Mouse (Mus musculus) liver, postnatal 0 days (tissue): ENCODE results near the gene Gm10024.

Experiments used
- CTCF ChIP-seq: sonication (generic); IDR thresholded peaks from 2 replicates; pipeline ENCODE4 v1.5.1; 2016; ENCODE audit warnings: antibody characterized with exemption, low read depth
- EP300 ChIP-seq: IDR thresholded peaks from 2 replicates; pipeline ENCODE4 v1.6.1; 2016; ENCODE audit warnings: antibody characterized with exemption, low read depth, mild to moderate bottlenecking

- TF ChIP-seq CTCF: no peak
- TF ChIP-seq EP300: no peak
Measured at GRCm38 (mm10) chr10:77677562-77677961, 33.7 kb upstream of the Gm10024 start.
